Mouse (Mus musculus): Measurements from ENCODE around the gene Stox2. TPM values are rescaled to one million over a fixed set of nuclear protein-coding genes. Genes with fewer than 3 reads are reported as not detected.

Stox2 gene
- total and polyA plus RNA-seq, 3 experiments = under 0.01 TPM; not detected in 2

GRCm38 (mm10) chr8:47341474-47341873 lies 104.7 kb downstream of the Stox2 start:
- no peak overlapping the region for H3K9ac ChIP-seq (ENCODE audit: control insufficient read depth, low read depth, low read length, poor library complexity, severe bottlenecking)
- no peak for TF ChIP-seq TCF12 (IDR thresholded peaks at IDR 0.05; ENCODE audit: low read depth, low read length)
- TF ChIP-seq EP300 (IDR thresholded peaks at IDR 0.05; ENCODE audit: low read depth in 1 of 2, low read length in 2 of 2) = no peak
- no peak for TF ChIP-seq CHD1 (IDR thresholded peaks at IDR 0.05; ENCODE audit: low read depth, low read length)
- no peak for TF ChIP-seq ETS1 (IDR thresholded peaks at IDR 0.05; ENCODE audit: low read depth, low read length)
- TF ChIP-seq USF1 (IDR thresholded peaks at IDR 0.05; ENCODE audit: low read depth, low read length) = no peak
- no peak for TF ChIP-seq MAX (IDR thresholded peaks at IDR 0.05; ENCODE audit: low read length)
- no peak for TF ChIP-seq GATA1 (IDR thresholded peaks at IDR 0.05; ENCODE audit: low read depth, low read length)
- TF ChIP-seq KAT2A (conservative IDR thresholded peaks at IDR 0.05; ENCODE audit: low read depth, low read length) = no peak
- TF ChIP-seq MYC (IDR thresholded peaks at IDR 0.05; ENCODE audit: low read depth, low read length) = no peak
- TF ChIP-seq MAFK (IDR thresholded peaks at IDR 0.05; ENCODE audit: borderline replicate concordance, low read depth, low read length) = no peak
- TF ChIP-seq CHD2 (IDR thresholded peaks at IDR 0.05; ENCODE audit: low read length) = no peak
- H3K27ac ChIP-seq (ENCODE audit: control insufficient read depth, low read depth, low read length) = no peak overlapping the region
- no peak overlapping the region for H3K4me3 ChIP-seq (ENCODE audit: control insufficient read depth in 1 of 2, insufficient read depth in 1 of 2, low read depth in 2 of 2, low read length in 2 of 2)
- H3K4me1 ChIP-seq (ENCODE audit: control insufficient read depth in 1 of 2, insufficient read depth in 2 of 2, low read length in 2 of 2) = no peaks in the 10 kb centered on the region
- H3K27me3 ChIP-seq (ENCODE audit: control insufficient read depth in 1 of 2, insufficient read depth in 2 of 2, low read length in 2 of 2) = no peaks in the 10 kb centered on the region
- no peaks in the 10 kb centered on the region for H3K9me3 ChIP-seq (replicated peaks; ENCODE audit: insufficient read depth, low read length)
- no peaks in the 10 kb centered on the region for H3K79me2 ChIP-seq (ENCODE audit: control insufficient read depth, insufficient read depth, low read length, poor library complexity)
- no peak for DNase-seq (ENCODE audit: low read depth, low spot score)
- no peaks in the 10 kb centered on the region for H3K36me3 ChIP-seq (ENCODE audit: control insufficient read depth in 1 of 2, insufficient read depth in 2 of 2, low read length in 2 of 2)

GRCm38 (mm10) chr8:47338691-47339323 lies 107.4 kb downstream of the Stox2 start:
- no peak overlapping the region for H3K27ac ChIP-seq (ENCODE audit: control insufficient read depth, low read depth, low read length)
- H3K27me3 ChIP-seq (ENCODE audit: control insufficient read depth in 1 of 2, insufficient read depth in 2 of 2, low read length in 2 of 2) = no peaks in the 10 kb centered on the region
- H3K9me3 ChIP-seq (replicated peaks; ENCODE audit: insufficient read depth, low read length) = no peaks in the 10 kb centered on the region
- no peak overlapping the region for H3K4me3 ChIP-seq (ENCODE audit: control insufficient read depth in 1 of 2, insufficient read depth in 1 of 2, low read depth in 2 of 2, low read length in 2 of 2)
- H3K9ac ChIP-seq (ENCODE audit: control insufficient read depth, low read depth, low read length, poor library complexity, severe bottlenecking) = no peak overlapping the region
- H3K4me1 ChIP-seq (ENCODE audit: control insufficient read depth in 1 of 2, insufficient read depth in 2 of 2, low read length in 2 of 2) = no peaks in the 10 kb centered on the region
- TF ChIP-seq EP300 (IDR thresholded peaks at IDR 0.05; ENCODE audit: low read depth in 1 of 2, low read length in 2 of 2) = no peak
- H3K36me3 ChIP-seq (ENCODE audit: control insufficient read depth in 1 of 2, insufficient read depth in 2 of 2, low read length in 2 of 2) = no peaks in the 10 kb centered on the region
- DNase-seq (ENCODE audit: low read depth, low spot score) = no peak
- no peaks in the 10 kb centered on the region for H3K79me2 ChIP-seq (ENCODE audit: control insufficient read depth, insufficient read depth, low read length, poor library complexity)

GRCm38 (mm10) chr8:47336433-47336832 lies 109.7 kb downstream of the Stox2 start:
- H3K9me3 ChIP-seq (replicated peaks; ENCODE audit: insufficient read depth, low read length) = no peaks in the 10 kb centered on the region
- H3K27me3 ChIP-seq (ENCODE audit: control insufficient read depth in 1 of 2, insufficient read depth in 2 of 2, low read length in 2 of 2) = no peaks in the 10 kb centered on the region
- DNase-seq (ENCODE audit: low read depth, low spot score) = no peak
- no peaks in the 10 kb centered on the region for H3K4me1 ChIP-seq (ENCODE audit: control insufficient read depth in 1 of 2, insufficient read depth in 2 of 2, low read length in 2 of 2)
- H3K36me3 ChIP-seq (ENCODE audit: control insufficient read depth in 1 of 2, insufficient read depth in 2 of 2, low read length in 2 of 2) = no peaks in the 10 kb centered on the region
- H3K4me3 ChIP-seq (ENCODE audit: control insufficient read depth in 1 of 2, insufficient read depth in 1 of 2, low read depth in 2 of 2, low read length in 2 of 2) = no peak overlapping the region
- no peak overlapping the region for H3K9ac ChIP-seq (ENCODE audit: control insufficient read depth, low read depth, low read length, poor library complexity, severe bottlenecking)
- TF ChIP-seq POLR2AphosphoS2 (IDR thresholded peaks at IDR 0.05; ENCODE audit: low read length) (no peak), TBP (IDR thresholded peaks at IDR 0.05; ENCODE audit: low read depth, low read length) (no peak), TCF12 (IDR thresholded peaks at IDR 0.05; ENCODE audit: low read depth, low read length) (no peak), MXI1 (IDR thresholded peaks at IDR 0.05; ENCODE audit: low read depth, low read length) (no peak), CHD1 (IDR thresholded peaks at IDR 0.05; ENCODE audit: low read depth, low read length) (no peak), MYC (IDR thresholded peaks at IDR 0.05; ENCODE audit: low read depth, low read length) (no peak), MAZ (IDR thresholded peaks at IDR 0.05; ENCODE audit: low read depth, low read length) (no peak), MAX (IDR thresholded peaks at IDR 0.05; ENCODE audit: low read length) (no peak), CTCF (IDR thresholded peaks at IDR 0.05 in 2 of 3, conservative IDR thresholded peaks at IDR 0.05 in 1 of 3; ENCODE audit: control insufficient read depth in 1 of 3, insufficient read depth in 1 of 3, low read depth in 2 of 3, low read length in 3 of 3, poor library complexity in 1 of 3, severe bottlenecking in 1 of 3) (no peak), MAFK (IDR thresholded peaks at IDR 0.05; ENCODE audit: borderline replicate concordance, low read depth, low read length) (no peak), POLR2AphosphoS5 (IDR thresholded peaks at IDR 0.05; ENCODE audit: borderline replicate concordance, low read depth, low read length) (no peak), KAT2A (conservative IDR thresholded peaks at IDR 0.05; ENCODE audit: low read depth, low read length) (no peak), USF1 (IDR thresholded peaks at IDR 0.05; ENCODE audit: low read depth, low read length) (no peak), ELF1 (IDR thresholded peaks at IDR 0.05; ENCODE audit: low read depth, low read length) (no peak), POLR2A (IDR thresholded peaks at IDR 0.05; ENCODE audit: control insufficient read depth in 1 of 2, insufficient read depth in 1 of 2, low read depth in 1 of 2, low read length in 2 of 2, poor library complexity in 1 of 2) (no peak), TAL1 (IDR thresholded peaks at IDR 0.05; ENCODE audit: low read length) (no peak), CHD2 (IDR thresholded peaks at IDR 0.05; ENCODE audit: low read length) (no peak), SMC3 (IDR thresholded peaks at IDR 0.05; ENCODE audit: low read depth, low read length) (no peak), RCOR1 (IDR thresholded peaks at IDR 0.05; ENCODE audit: low read depth, low read length) (no peak)
- H3K79me2 ChIP-seq (ENCODE audit: control insufficient read depth, insufficient read depth, low read length, poor library complexity) = no peaks in the 10 kb centered on the region
- H3K27ac ChIP-seq (ENCODE audit: control insufficient read depth, low read depth, low read length) = no peak overlapping the region

Measured in MEL (cell line).